Mouse (Mus musculus): Measurements from ENCODE around the gene Ireb2. TPM values are rescaled to one million over a fixed set of nuclear protein-coding genes. Genes with fewer than 3 reads are reported as not detected.
"Not testable (repeated sequence)": the region's sequence is repeated elsewhere in the genome, so short reads cannot be mapped to it uniquely, and the experiment has no call there.

Ireb2 gene
- total RNA-seq, 2 experiments from 2014 or later: 49.0 to 49.3 TPM

GRCm38 (mm10) chr9:54892111-54892510 lies 28.5 kb downstream of the Ireb2 start:
- no peak for DNase-seq (ENCODE audit: low spot score in 2 of 2)

GRCm38 (mm10) chr9:54897097-54897496 lies 33.5 kb downstream of the Ireb2 start:
- no peak for DNase-seq (ENCODE audit: low spot score in 2 of 2)

GRCm38 (mm10) chr9:54909446-54909845 lies 45.9 kb downstream of the Ireb2 start:
- no peak for DNase-seq (ENCODE audit: low spot score in 2 of 2)

GRCm38 (mm10) chr9:54915576-54915975 lies 52.0 kb downstream of the Ireb2 start:
- DNase-seq (ENCODE audit: low spot score in 2 of 2): no peak

- DNase-seq (ENCODE audit: low spot score in 2 of 2): no peak
Observed at GRCm38 (mm10) chr9:54916401-54916800, 52.8 kb downstream of the Ireb2 start.

GRCm38 (mm10) chr9:54917010-54917677 lies 53.6 kb downstream of the Ireb2 start, which contains the start of gene Hykk:
Hykk (plus strand) TSS chr9:54917283.
- DNase-seq (ENCODE audit: low spot score in 2 of 2): peak; percentile 89 to 93

- DNase-seq (ENCODE audit: low spot score in 2 of 2): no peak
Observed at GRCm38 (mm10) chr9:54918191-54918590, 54.6 kb downstream of the Ireb2 start.

- no peak for DNase-seq (ENCODE audit: low spot score in 2 of 2)
Observed at GRCm38 (mm10) chr9:54918781-54919180, 55.2 kb downstream of the Ireb2 start.

GRCm38 (mm10) chr9:54919946-54920345 lies 56.4 kb downstream of the Ireb2 start:
- no peak for DNase-seq (ENCODE audit: low spot score in 2 of 2)

GRCm38 (mm10) chr9:54930741-54931140 lies 67.2 kb downstream of the Ireb2 start:
- no peak for DNase-seq (ENCODE audit: low spot score in 2 of 2)

GRCm38 (mm10) chr9:54931765-54932164 lies 68.2 kb downstream of the Ireb2 start:
- no peak for DNase-seq (ENCODE audit: low spot score in 2 of 2)

GRCm38 (mm10) chr9:54932379-54932778 lies 68.8 kb downstream of the Ireb2 start:
- no peak for DNase-seq (ENCODE audit: low spot score in 2 of 2)

GRCm38 (mm10) chr9:54942071-54942470 lies 78.5 kb downstream of the Ireb2 start:
- no peak for DNase-seq (ENCODE audit: low spot score in 2 of 2)

- no peak for DNase-seq (ENCODE audit: low spot score in 2 of 2)
Observed at GRCm38 (mm10) chr9:54944467-54944866, 80.9 kb downstream of the Ireb2 start.

GRCm38 (mm10) chr9:54946256-54946655 lies 82.7 kb downstream of the Ireb2 start:
- peak in 1 of 2 experiments; percentile 33 for DNase-seq (ENCODE audit: low spot score in 2 of 2)

- no peak for DNase-seq (ENCODE audit: low spot score in 2 of 2)
Observed at GRCm38 (mm10) chr9:54949465-54949864, 85.9 kb downstream of the Ireb2 start.

GRCm38 (mm10) chr9:54950162-54950561 lies 86.6 kb downstream of the Ireb2 start:
- not testable (repeated sequence) for DNase-seq (ENCODE audit: low spot score in 2 of 2)

GRCm38 (mm10) chr9:54950575-54951321 lies 87.2 kb downstream of the Ireb2 start, which contains the start of the genes Psma4 and AY074887:
Psma4 (plus strand) TSS chr9:54950790.
AY074887 (minus strand) TSS chr9:54950998.
- peak; percentile 81 to 86 for DNase-seq (ENCODE audit: low spot score in 2 of 2)

- DNase-seq (ENCODE audit: low spot score in 2 of 2): no peak
Observed at GRCm38 (mm10) chr9:54961059-54961458, 97.5 kb downstream of the Ireb2 start.

Measured in layer of hippocampus, adult 18-20 months (tissue).